Mouse (Mus musculus) neural tube, embryonic 11.5 days (tissue): Measurements from ENCODE around the gene Mbd3. TPM values are rescaled to one million over a fixed set of nuclear protein-coding genes. Genes with fewer than 3 reads are reported as not detected.

Experiments used
- ATAC-seq: fragments of 200-750 bp; cut with Nextera tagmentation; 2 replicates; pipeline ENCODE4 v1.8.0; 2017; ENCODE audit warnings: moderate number of reproducible peaks, mild to moderate bottlenecking, moderate TSS enrichment, moderate library complexity; ENCODE audit not compliant: insufficient read depth, low FRiP score, low TSS enrichment
- DNase-seq: peaks from one replicate; pipeline ENCODE4 v3.0.0-alpha.2; 2015; ENCODE audit warnings: low spot score
- H3K27ac ChIP-seq: fragments of 300-500 bp; sonication (generic); 2 replicates; pipeline ENCODE4 v1.5.1; 2014; ENCODE audit warnings: low read depth, mild to moderate bottlenecking, low read length
- H3K27me3 ChIP-seq: fragments of 300-500 bp; sonication (generic); 2 replicates; pipeline ENCODE4 v1.6.1; 2014; ENCODE audit warnings: mild to moderate bottlenecking, low read length, mixed read lengths; ENCODE audit not compliant: control insufficient read depth, insufficient read depth
- H3K36me3 ChIP-seq: fragments of 300-500 bp; sonication (generic); 2 replicates; pipeline ENCODE4 v1.6.1; 2014; ENCODE audit warnings: mild to moderate bottlenecking, low read length, moderate library complexity, mixed read lengths; ENCODE audit not compliant: control insufficient read depth, insufficient read depth
- H3K4me1 ChIP-seq: fragments of 300-500 bp; sonication (generic); 2 replicates; pipeline ENCODE4 v1.6.1; 2014; ENCODE audit warnings: low read length, mixed read lengths; ENCODE audit not compliant: control insufficient read depth, insufficient read depth
- H3K4me2 ChIP-seq: fragments of 300-500 bp; sonication (generic); 2 replicates; pipeline ENCODE4 v1.6.1; 2014; ENCODE audit warnings: low read depth, mild to moderate bottlenecking, moderate library complexity
- H3K4me3 ChIP-seq: fragments of 300-500 bp; sonication (generic); 2 replicates; pipeline ENCODE4 v1.5.1; 2014; ENCODE audit warnings: low read depth, low read length
- H3K9ac ChIP-seq: fragments of 300-500 bp; sonication (generic); 2 replicates; pipeline ENCODE4 v1.6.1; 2014; ENCODE audit warnings: mild to moderate bottlenecking, low read length
- H3K9me3 ChIP-seq: fragments of 300-500 bp; sonication (generic); 2 replicates; pipeline ENCODE4 v1.6.1; 2016; ENCODE audit warnings: low read length; ENCODE audit not compliant: control insufficient read depth
- WGBS: fragments of 180-500 bp; shearing (Covaris S2); extraction: QIAGEN DNeasy Blood & Tissue Kit; methylation state at CpG from one replicate; pipeline ENCODE4 v1.1.7; 2014; 5-methylcytosine and 5-hydroxymethylcytosine counted together
- polyA plus RNA-seq: library from polyadenylated mRNA; unstranded; fragments of >200 nt; fragmentation: Nextera tagmentation; extraction: Ambion mirVana; gene quantifications from 2 replicates; pipeline ENCODE4 v1.2.1, GENCODE M21; 2014

Gene Mbd3
- polyA plus RNA-seq, 1 experiment from 2014 or later = 271 TPM

DNA sequence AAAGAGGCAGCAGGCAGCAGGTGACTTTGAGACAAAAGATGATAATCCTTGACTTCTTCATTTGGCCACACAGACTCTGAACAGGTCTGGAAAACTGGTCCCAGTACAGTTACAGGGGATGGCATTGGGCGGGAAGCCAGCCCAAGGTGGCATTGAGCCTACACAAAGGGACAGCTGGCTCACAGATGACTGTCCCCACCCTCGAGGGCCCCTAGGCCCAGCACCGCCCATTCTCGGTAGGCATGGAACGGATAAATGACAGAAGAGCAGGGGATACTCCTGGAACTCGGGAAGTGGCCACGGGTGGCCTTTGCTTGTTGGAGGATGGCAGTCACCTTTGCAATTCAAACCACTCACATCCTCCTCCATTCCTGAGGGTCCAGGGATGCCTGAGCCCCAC, 14.0 kb downstream of the Mbd3 start:
- Histone ChIP-seq H3K4me1 (peaks cover 28% of the 10 kb centered on the region), H3K9me3 (no peaks in the 10 kb centered on the region), H3K36me3 (peaks cover 26% of the 10 kb centered on the region), H3K27me3 (no peaks in the 10 kb centered on the region), H3K4me2 (peak overlapping the region; percentile 81), H3K4me3 (peak overlapping the region; percentile 94), H3K27ac (peak overlapping the region; percentile 93), H3K9ac (peak overlapping the region; percentile 99)
- 13% methylated on average over 7 of the region's 7 CpGs for WGBS
- DNase-seq (no peak), ATAC-seq (peak; percentile 16; the same call in 1 of the 2 replicates)

DNA sequence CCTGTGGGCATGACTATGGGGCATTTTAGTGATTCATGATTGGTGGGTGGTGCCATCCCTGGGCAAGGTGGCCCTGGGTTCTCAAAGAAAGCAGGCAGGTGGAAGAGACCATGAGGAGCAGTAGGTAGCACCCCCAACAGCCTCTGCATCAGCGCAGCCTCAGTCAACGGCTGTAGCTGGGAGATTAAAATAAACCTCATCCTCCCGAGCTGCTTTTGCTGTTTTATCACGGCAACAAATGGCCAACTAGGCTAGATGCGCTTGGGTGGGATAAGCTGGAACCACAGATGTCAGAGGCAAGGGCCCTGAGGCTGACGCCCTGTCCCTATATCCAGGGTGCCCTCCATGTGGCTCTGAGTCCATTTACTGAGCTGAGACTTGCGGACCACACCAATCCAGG, 14.6 kb downstream of the Mbd3 start:
- peaks cover 28% of the 10 kb centered on the region for H3K4me1 ChIP-seq
- no peaks in the 10 kb centered on the region for H3K27me3 ChIP-seq
- DNase-seq (no peak), ATAC-seq (no peak)
- H3K27ac ChIP-seq = peak overlapping the region; percentile 93
- peak overlapping the region; percentile 81 for H3K4me2 ChIP-seq
- H3K36me3 ChIP-seq = peaks cover 29% of the 10 kb centered on the region
- peak overlapping the region; percentile 99 for H3K9ac ChIP-seq
- no peaks in the 10 kb centered on the region for H3K9me3 ChIP-seq
- 80% methylated on average over 7 of the region's 7 CpGs for WGBS
- peak overlapping the region; percentile 94 for H3K4me3 ChIP-seq

DNA sequence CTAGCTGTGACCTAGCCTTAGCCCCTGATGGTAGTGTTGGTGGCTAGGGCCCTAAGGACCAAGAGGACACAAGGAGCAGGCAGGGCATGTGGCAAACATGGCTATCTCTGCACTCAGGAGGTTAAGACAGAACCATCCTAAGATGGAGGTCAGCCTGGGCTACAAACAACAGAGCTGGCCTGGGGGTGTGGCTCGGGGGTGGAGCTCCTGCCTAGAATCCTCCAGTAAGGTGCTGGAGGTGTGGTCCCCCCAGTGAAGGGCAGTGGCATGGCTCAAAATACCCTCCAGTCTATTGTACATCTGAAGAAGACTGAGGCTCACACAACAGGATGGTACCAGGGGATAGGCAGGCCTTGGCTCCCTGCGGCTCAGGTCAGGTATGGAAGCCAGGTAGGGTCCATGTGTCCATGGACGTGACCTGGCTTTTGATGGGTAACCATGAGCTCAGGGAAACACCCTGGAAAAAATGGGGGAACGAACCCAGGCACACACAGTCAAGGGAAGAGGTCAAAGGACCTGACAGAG, 15.2 kb downstream of the Mbd3 start:
- ATAC-seq (no peak), DNase-seq (no peak)
- peak overlapping the region; percentile 81 for H3K4me2 ChIP-seq
- no peak overlapping the region for H3K27ac ChIP-seq
- H3K4me3 ChIP-seq = peak overlapping the region; percentile 94
- peaks cover 28% of the 10 kb centered on the region for H3K4me1 ChIP-seq
- WGBS = 94% methylated on average over 4 of the region's 4 CpGs
- no peaks in the 10 kb centered on the region for H3K9me3 ChIP-seq
- no peaks in the 10 kb centered on the region for H3K27me3 ChIP-seq
- peaks cover 29% of the 10 kb centered on the region for H3K36me3 ChIP-seq
- H3K9ac ChIP-seq = peak overlapping the region; percentile 99

DNA sequence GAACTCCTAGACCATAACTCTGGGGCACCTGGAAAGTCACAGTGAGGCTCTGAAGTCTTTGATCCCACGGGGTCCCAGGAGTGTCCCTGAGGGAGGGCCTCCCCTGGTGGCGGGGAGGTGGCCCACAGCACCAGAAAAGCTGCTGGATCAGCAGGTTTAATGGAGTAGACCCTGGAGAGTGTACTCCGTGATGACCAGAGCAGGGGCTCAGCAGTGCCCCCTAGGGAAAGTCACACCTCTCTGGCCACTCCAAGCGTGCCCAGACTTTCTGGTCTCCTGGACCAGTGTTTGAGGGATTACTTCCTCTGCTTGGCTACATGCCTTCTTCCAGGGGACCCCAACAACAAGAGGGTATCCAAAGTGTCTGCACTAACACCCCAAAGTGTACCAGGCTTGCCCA, 15.9 kb downstream of the Mbd3 start:
- no peak overlapping the region for H3K27ac ChIP-seq
- H3K9ac ChIP-seq = no peak overlapping the region; the same call in 1 of the 2 replicates
- H3K4me3 ChIP-seq = peak overlapping the region; percentile 19
- H3K4me1 ChIP-seq = peaks cover 27% of the 10 kb centered on the region
- no peaks in the 10 kb centered on the region for H3K9me3 ChIP-seq
- ATAC-seq (no peak), DNase-seq (no peak)
- WGBS = 67% methylated on average over 4 of the region's 4 CpGs
- H3K36me3 ChIP-seq = peaks cover 29% of the 10 kb centered on the region
- H3K4me2 ChIP-seq = peak overlapping the region; percentile 81
- H3K27me3 ChIP-seq = no peaks in the 10 kb centered on the region

DNA sequence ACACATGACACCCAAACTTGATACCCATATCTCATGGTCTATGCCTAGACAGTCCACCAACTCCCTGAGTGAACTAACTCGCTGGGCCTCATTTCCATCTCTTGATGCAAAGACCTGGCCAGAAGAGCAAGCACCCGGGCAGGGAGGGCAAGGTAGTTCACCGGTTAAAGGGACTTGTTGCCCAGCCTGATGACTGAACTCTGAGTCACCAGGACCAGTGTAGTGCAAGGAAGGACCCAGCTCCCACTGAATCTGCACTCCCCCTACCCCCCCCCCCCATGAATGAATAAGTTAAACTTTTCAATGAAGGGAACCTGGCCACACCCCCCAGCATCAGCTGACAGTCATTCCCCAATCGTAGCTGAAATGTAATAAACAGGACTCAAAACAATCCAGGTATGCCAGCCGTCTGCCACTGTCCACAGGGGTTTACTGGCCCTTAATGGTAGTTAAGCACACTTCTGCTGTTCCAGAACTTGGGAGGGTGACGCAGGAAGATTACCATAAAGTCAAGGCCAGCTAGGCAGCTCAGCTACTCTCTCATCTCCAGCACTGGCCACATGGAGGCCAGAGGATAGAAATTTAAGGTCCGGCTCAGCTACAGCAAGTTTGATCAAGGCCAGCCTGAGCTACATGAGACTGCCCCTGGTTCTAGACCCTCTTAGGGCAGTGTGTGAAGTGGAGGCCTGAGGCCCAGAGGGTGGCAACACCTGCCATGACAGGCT, 16.5 kb downstream of the Mbd3 start:
- Histone ChIP-seq H3K4me2 (no peak overlapping the region), H3K36me3 (peaks cover 29% of the 10 kb centered on the region), H3K4me1 (peaks cover 21% of the 10 kb centered on the region), H3K4me3 (no peak overlapping the region; the same call in 1 of the 2 replicates), H3K27me3 (no peaks in the 10 kb centered on the region), H3K9me3 (no peaks in the 10 kb centered on the region), H3K9ac (no peak overlapping the region), H3K27ac (no peak overlapping the region)
- ATAC-seq (no peak), DNase-seq (no peak)
- 93% methylated on average over 7 of the region's 7 CpGs for WGBS

DNA sequence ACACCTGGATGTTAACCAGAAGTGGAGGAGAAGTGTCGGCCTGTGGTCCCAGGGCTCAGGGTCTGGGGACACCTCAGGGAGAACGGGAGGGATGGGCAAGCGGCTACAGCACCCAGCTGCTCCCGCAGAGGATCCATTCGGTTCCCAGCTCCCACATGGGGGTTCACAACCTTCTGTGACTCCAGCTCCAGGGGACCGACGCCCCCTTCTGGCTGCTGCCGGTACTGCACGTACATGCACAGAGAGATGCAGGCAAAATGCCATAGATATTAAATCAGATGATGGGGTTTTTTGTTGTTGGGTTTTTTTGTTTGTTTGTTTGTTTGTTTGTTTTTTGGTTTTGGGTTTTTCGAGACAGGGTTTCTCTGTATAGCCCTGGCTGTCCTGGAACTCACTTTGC, 21.6 kb downstream of the Mbd3 start:
- Histone ChIP-seq H3K4me2 (no peak overlapping the region), H3K36me3 (peaks cover 19% of the 10 kb centered on the region), H3K9me3 (no peaks in the 10 kb centered on the region), H3K27ac (no peak overlapping the region), H3K9ac (no peak overlapping the region), H3K27me3 (no peaks in the 10 kb centered on the region), H3K4me1 (peaks cover 6% of the 10 kb centered on the region), H3K4me3 (no peak overlapping the region)
- ATAC-seq (no peak), DNase-seq (no peak)
- WGBS = 51% methylated on average over 10 of the region's 10 CpGs

DNA sequence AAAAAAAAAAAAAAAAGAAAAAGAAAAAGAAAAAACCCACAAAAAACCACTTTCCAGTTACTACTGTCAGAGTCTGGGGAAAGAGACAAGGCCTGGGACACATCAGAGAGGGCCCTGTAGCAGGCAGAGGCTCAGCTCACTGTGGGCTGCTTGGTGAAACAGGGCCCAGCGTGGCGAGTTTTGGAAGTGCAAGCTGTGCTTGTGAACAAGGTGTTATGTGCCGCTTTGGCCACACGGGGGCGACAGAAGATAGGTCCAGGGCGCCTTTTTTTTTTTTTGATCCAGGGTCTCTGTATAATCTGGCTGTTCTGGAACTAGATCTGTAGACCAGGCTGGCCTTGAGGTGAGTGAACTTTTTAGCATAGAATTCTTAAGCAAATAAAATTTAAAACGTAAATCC, 23.2 kb downstream of the Mbd3 start:
- ATAC-seq = no peak
- H3K4me1 ChIP-seq = peaks cover 4% of the 10 kb centered on the region
- WGBS = 1% methylated on average over 7 of the region's 7 CpGs

DNA sequence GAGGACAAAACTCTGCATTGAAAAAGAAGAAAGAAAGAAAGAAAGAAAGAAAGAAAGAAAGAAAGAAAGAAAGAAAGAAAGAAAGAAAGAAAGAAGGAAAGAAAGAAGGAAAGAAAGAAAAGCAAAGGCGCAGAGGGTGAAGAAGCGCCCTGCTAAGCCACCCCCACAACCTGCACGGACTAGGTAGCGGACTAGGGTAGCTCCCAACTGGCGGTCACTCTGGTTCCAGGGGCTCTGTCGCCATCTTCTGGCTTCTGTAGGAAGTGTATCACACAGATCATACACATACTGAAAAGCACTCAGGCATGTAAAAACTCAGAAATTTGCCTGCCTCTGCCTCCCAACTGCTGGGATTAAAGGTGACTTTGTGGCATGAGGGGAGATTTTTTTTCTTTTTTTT, 25.3 kb downstream of the Mbd3 start:
- DNase-seq = no peak
- no peak overlapping the region for H3K4me2 ChIP-seq
- H3K9me3 ChIP-seq = no peaks in the 10 kb centered on the region
- H3K4me1 ChIP-seq = no peaks in the 10 kb centered on the region
- H3K27ac ChIP-seq = no peak overlapping the region
- H3K9ac ChIP-seq = no peak overlapping the region
- H3K27me3 ChIP-seq = no peaks in the 10 kb centered on the region
- no peak overlapping the region for H3K4me3 ChIP-seq
- no peak for ATAC-seq
- H3K36me3 ChIP-seq = no peaks in the 10 kb centered on the region
- WGBS = 19% methylated on average over 6 of the region's 6 CpGs

More for the DNA sequence above, 23.2 kb downstream of the Mbd3 start:
- H3K9ac ChIP-seq = no peak overlapping the region
- peaks cover 7% of the 10 kb centered on the region for H3K36me3 ChIP-seq
- no peak overlapping the region for H3K27ac ChIP-seq
- no peaks in the 10 kb centered on the region for H3K27me3 ChIP-seq
- no peak overlapping the region for H3K4me2 ChIP-seq
- DNase-seq = peak; percentile 92
- no peak overlapping the region for H3K4me3 ChIP-seq
- no peaks in the 10 kb centered on the region for H3K9me3 ChIP-seq

DNA sequence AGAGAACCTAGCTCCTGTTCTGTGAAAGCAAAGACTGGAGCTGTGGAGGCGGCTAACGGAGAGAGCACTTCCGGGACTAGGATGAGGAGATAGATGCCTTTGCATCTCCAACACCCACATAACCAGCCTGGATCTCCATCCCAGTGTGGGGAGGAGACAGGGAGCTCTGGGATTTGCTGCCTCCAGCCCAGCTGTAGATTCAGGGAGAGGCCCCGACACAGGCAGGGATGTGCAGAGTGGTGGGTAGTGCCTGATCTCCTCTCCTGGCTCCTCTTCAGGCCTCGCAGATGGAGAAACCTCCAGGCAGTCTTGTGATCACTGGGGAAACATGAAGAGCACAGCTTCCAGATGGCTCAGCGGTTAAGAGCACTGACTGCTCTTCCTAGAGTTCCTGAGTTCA, 26.6 kb downstream of the Mbd3 start:
- no peaks in the 10 kb centered on the region for H3K4me1 ChIP-seq
- H3K27ac ChIP-seq = no peak overlapping the region
- ATAC-seq (no peak), DNase-seq (no peak)
- H3K9ac ChIP-seq = no peak overlapping the region
- H3K4me3 ChIP-seq = no peak overlapping the region
- no peaks in the 10 kb centered on the region for H3K9me3 ChIP-seq
- no peaks in the 10 kb centered on the region for H3K36me3 ChIP-seq
- H3K27me3 ChIP-seq = no peaks in the 10 kb centered on the region
- H3K4me2 ChIP-seq = no peak overlapping the region
- WGBS = 82% methylated on average over 6 of the region's 6 CpGs
